Mouse (Mus musculus) frontal cortex, postnatal 10 days (tissue): ENCODE measurements at regions not wholly inside any gene's neighbourhood (a gene's known extent, or its start where the extent isn't known, plus 50 kb on each side); places are given as distances from the start of the nearest gene placed in this dataset.
A peak's percentile ranks its signal among the peaks of the same experiment; 100 is the strongest.

ENCODE experiments used
- DNase-seq, 2 experiments: peaks; one replicate each; pipeline ENCODE4 v3.0.0; 2022; ENCODE audit warnings: low spot score in 2 of 2, mixed read lengths in 1 of 2

DNA sequence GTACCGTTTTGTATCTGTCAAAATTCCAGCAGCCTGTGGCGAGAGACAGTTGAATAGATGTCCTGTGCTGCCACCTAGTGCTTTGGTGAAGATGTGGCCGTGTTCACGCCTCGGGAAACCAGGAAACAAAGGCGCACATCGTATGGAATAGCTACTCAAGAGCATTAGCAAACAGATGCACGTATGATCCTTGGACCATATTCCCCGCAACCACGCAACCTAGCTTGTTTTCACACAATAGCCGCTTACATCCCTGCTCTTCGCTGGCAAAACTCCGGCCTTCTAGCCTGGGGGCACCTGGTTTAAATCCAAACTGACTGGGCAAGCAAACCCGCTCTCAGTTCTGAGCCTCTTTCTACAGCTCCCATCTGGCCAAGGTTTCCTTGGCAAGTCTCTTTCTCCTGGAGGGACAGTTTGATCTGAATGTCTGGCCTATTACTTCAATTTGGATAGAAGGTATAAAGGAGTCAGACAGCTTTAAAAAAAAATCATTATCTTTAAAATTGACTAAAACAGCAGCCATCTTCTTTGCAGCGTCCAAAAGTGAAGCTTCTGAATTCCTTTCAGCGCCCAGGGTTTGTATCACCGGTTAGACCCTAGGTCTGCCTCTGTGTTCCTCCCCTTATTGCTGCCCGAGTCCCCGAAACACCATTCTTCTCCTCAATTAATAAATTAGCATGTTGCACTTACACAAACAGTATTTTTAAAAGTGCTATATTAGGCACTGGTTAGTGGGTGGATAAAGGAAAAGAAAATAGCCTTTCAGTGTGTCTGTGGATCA lies 295.0 kb upstream of the Prkd1 start:
- DNase-seq, result peak; percentile 65 to 74

DNA sequence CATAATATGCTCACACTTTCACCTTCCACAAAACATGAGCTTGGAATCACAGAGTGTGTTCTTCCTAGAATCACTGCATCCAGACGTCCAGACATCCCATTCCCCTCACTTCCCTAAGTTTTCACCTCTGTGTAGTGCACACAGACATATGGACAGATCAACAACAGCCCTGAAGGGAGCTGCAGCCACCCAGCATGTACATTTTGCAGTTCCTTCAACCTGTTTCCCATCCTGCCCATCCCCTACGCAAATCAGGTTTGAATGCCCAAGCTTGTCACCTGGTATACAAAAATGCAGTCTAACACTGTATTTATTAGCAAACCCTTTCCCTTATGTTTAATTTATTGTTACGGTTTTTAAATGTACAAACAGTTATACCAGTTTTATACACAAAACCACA lies 294.4 kb upstream of the Prkd1 start:
- no peak for DNase-seq

DNA sequence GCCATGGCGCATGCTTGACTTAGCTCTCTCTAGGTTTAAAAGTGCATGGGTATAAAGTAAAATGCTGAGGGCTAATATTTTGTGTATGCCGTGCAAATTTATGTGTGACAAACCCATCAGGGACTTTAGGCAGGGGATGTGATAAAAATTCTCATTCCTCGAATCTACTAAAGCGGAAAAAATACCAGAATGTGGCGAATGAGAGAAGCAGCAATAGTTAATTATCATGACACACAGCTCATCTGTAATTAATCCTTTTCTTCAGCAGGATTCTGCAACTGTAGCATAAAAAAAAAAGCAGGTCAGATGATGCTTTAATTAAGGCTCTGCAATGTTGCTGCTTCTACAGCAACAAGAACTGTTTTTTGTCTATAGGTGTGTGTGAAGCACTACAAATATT lies 286.6 kb upstream of the Prkd1 start:
- DNase-seq, result no peak

DNA sequence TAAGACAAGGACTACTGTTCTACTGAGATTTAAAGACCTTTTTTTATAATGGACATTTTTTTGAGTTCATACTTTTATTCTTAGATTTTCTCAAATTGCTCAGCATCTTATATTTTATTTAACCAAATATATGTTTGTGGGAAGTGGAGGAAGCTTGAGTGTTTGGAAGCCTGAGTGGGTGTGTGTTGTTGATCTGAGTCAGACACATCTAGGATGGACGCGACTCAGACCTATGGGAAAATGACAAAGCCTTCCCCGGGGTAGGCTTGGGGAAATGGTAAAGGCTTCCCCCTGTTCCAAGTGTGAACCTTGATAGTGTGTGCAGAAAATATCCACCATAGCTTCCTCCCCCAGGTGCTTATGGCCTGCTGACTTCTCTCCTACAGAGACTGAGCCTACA lies 283.6 kb upstream of the Prkd1 start:
- DNase-seq, result no peak

DNA sequence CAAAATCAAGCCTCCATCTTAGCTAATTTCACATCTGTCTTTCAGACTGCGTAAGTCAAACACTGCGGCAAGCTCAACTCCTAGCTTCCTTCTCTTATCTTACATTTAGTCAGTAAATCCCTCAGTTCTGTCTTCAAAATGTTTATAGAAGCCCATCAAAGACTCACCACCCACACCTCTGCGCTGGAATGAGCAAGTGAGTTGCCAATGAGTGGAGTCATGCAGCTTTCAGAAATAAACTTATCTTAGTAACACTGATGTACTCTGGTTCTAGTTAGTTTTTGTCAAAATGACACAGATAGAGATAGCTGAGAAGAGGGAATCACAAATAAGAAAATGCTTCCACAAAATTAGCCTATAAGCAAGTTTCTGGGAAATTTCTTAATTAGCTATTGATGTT lies 280.7 kb upstream of the Prkd1 start:
- DNase-seq, result no peak

DNA sequence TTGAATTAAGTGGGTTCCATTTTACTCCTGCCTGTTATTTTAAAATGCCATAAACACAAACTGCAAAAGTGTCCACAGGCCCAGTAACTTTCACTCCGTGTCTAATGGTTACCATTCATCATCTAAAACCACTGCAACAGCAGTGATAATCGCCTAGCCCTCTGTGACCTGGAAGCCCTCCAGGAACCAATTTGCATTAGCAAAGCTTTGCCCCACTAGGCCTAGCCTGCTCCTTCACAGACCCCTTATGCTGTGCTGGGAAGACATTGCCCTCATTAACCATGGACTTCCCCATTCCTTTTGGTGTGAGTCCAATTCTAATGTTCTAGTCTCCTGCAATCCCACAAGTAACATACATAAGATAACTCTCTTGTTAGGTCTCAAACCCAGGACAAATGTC lies 277.3 kb upstream of the Prkd1 start:
- DNase-seq, result no peak

DNA sequence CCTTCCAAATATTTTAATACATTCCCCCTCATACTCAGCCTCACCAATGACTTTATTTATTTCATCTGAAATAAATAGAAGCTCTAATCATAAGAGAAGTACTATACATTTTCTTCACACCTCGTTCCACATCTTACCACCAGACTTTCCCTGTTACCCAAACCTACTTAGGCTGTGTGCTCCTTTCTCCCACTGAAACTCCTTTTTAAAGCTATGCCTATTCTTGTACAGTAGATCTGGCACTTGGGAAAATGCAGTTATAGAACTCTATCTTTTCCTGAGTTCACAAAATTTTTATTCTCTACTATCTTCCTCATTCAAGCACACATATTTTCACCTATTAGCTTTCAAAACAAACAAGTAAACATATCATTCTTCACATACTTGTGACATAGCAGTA lies 272.8 kb upstream of the Prkd1 start:
- no peak for DNase-seq

DNA sequence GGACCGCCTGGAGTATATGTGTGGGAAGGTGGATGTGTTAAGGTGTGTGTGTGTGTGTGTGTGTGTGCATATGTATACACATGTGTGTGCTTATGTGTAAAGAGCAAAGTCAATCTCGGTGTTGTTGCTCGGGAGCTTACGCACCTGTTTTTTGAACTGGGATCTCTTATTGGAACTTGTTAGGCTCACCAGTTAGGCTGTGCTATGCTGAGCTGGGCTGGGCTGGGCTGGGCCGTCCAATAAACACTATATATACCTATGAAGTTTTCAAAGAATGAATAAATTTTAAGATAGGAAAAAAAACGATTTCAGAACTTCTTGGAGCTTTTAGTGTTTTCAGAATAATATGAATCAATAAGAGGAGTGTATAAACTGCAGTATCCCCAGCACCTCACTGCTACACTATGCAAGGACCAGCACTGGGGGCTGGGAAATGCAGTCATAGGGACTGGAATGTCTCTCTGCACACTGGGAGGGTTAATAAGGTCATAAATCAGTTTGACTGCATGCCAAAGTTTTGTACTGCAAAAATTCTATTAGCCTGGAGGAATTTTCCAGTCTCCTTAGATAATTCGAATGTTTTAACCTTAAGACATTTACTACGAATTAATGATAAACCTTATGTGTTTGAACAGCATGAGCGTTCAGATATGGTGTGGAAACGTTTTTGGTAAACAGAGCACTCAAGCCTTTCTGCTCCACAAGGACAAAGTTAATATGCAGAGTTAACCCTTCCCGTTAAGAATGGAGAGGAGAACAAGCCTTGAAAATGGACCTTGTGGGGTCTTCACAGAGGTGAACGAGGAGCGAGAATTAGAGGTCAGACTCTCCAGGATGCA lies 250.9 kb upstream of the Prkd1 start:
- DNase-seq, result no peak

DNA sequence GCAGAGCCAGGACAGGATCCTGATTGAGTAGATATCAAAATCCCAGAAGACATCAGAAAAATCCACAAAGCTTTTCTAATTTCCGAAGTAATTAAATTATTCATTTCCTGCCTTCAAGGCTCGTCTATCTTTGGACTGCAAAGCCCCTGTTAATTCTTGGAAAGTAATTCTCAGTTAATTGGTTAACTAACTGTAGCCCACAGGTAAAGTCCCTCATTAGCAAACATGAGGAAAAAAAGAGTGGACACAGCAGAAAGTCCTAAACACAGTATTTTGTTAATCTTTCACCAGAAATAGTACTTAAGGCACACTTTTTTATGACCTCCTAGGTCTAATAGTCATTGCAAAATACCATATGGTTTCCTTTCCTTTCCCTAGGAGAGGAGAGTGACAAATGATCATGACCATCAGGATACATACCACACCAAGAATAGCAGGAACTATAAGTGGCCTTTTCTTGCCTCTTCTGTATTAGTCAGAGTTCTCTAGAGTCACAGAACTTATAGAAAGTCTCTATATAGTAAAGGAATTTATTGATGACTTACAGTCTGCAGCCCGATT lies 248.8 kb upstream of the Prkd1 start:
- no peak for DNase-seq

DNA sequence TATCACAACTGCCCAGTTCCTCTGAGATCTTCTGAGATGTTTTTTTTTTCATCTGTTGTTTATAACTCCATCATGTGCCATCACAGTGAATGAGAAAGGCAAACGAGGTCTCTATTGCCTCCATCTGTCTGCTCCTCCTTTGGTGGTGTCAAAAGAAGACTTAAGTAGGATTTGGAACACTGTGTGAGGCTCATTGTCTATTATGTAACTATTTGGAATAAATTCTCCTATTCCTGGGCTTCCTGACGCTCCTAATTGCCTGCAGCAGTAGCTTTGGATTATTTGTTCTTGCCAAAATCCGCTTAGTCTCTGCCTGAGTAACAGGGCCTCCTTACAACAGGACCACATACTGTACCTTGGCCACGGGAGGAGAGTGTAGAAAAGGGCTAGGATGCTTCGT lies 244.7 kb upstream of the Prkd1 start:
- DNase-seq, result no peak

DNA sequence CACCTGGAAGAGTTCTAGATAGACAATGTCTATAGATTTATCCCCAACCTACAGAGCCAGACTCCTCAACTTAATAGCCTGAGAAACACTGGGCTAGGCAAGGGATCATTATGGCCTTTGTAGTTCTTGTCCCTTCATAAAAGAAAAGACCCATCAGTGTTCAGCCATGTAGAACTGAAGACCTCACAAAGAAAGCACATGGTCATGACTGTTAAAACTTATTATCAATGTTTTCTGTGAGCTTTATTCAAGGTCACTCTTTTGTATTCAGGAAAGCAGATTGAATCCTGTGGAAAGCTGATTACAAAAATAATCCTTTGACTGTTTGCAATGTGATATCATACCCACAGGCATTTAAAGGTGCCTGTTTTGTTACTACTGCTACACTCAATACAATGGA lies 226.9 kb upstream of the Prkd1 start:
- no peak for DNase-seq

DNA sequence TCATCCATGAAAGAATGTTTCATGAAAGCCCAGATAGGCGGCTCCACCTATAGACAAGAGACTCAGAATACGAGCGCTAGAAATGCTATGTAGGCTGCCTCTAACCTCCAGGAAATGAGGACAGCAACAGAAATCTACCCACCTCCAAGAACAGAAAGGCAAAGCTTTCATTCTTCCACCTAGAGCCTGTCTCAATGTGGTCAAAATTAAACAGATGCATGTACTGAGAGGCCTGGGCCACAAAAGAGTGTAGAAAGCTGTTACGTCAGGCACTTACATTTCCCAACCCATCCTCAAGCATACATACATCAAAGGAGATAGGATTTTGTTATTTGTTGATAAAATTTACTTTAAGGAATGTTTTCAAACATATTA lies 225.1 kb upstream of the Prkd1 start:
- no peak for DNase-seq

DNA sequence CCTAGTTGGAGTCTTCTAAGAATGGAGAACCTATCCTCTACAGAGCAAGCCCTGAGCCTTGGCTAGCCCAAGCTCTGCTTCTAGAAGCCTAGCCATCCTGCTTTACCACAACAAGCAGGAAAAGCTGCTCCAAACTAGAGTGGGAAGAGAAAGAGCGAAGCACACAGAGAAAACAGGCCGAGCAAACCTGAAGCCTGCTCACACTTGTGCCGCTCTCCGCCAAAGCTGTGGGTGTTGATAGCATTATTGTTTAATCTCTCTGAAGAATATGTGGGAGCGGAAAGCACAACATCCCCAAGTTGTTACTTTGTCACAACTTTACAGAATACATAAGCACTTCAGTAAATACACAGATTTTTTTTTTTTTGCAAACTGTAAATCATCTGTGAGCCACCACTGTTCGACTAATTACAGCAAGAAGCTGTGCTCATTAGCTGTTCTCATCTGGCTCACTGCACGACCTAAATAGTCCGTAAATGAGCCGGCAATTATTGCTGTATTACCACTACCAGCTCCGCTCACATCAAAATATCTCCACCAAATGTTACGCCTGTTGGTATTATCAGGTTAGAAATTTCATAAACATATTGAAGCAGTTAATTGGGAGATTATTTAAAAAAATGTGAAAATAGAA lies 224.6 kb upstream of the Prkd1 start:
- no peak for DNase-seq

DNA sequence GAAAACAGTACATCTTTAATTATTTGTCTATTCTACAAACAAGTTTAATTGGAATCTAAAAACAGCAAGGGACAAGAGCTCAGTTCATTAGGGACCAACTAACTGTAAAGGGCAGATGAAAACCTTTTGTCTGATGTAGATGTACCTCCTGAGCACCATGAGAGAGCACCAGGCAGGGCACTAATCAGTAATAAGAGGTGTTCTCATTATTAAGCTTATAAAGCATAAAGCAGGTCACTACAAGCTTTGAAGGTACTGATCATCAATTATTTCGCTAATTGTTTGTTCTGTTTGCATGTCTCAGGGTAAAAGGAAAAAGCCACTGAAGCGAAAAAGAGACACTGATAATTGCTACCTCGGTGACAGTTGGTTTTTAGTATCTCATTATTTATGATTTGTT lies 202.7 kb upstream of the Prkd1 start:
- DNase-seq, result no peak

DNA sequence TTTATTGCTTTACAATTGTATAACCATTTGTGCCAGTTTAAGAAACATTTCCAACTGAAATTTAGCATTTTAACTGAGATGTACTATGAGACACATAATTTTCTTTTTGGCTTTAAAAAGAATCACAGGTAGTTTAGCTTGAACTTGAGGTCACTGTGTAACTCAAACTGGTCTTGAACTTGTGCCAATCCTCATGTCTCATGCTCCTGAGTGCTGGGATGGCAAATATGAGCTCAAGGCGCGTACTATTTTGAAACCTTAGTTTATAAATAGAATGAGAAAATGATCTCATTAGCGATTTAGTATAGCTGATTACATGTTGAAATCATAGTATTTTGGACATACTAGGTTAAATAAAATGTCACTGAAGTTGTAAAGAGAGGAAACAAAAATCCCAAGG lies 199.1 kb upstream of the Prkd1 start:
- no peak for DNase-seq

DNA sequence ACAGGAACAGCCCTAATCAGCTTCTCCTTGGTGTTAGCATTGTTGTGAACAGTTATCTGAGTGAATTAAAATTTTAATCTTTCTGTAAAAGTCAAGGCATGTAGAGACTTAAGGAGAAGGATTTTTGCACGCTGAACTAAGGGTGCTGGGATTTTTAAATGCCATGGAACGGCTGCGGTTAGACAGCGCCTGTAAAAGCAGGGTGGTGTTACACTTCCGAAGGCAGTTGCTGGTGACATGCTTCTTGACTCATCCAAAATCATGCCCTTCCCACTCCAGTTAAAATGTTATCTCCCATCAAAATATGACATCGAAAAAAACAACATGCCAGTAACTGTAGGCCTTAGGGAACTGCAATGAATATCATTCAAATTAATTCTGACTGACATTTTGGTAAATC lies 193.8 kb upstream of the Prkd1 start:
- DNase-seq, result no peak

DNA sequence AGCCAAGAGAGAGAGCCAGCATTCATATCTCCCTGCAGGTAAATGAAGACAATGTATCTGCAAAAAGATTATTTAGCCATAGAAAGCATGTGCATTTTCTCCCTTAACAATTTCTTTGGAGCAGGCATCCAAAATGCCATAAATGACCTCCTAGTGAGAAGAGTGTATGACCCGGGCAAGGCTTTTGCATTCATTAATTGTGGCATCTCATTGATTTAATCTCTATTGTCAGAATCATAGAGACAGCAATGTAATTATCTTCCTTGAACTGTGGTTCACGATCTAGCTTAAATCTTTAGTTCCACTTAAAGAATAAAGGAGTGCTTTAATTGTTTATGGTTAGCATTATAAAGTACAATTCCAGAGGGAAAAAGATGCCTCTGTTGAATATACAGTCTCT lies 190.5 kb upstream of the Prkd1 start:
- DNase-seq, result no peak

DNA sequence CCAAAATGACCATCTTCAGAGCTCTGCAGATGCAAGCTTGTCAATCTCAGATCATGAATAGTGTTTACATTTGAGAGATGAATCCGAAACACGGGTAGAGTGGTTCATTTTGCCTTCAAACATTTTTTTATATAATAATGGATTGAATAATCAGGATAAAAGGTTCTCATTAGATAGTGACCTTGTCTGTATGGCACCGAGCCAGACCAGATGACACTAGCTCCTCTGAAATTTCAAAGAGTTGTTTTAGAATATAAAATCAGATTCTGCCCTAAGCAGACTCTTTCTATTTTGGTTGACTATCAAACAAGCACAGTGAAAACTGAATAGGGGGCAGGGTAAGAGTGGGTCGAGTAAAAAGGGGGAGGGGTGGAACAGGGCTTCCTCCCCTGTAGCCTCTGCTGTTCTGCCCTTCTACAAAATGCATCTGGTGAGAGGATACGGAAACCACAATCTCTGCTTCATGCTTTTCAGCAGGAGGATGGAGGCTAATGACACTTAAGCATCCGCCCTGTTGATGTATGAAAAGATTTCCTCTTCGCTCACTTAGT lies 159.9 kb upstream of the Prkd1 start:
- DNase-seq, result no peak

DNA sequence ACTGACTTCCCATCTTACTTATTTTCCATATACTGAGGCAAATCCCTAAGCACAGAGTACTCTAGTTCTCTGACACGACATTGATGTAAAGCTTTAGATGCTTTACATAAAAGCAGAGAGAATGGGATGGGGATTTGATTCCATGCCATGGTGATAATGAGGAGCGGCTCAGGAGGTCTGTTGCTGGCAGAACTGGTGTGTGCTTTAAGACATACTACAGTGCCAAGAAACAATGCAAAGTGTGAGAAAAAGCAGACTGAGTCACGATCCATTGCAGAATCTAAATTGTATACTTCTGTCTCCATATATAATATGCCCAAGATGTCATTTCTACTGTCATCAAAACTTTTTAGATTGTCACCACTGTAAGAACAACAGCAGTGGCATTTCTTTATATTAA lies 155.5 kb upstream of the Prkd1 start:
- no peak for DNase-seq

DNA sequence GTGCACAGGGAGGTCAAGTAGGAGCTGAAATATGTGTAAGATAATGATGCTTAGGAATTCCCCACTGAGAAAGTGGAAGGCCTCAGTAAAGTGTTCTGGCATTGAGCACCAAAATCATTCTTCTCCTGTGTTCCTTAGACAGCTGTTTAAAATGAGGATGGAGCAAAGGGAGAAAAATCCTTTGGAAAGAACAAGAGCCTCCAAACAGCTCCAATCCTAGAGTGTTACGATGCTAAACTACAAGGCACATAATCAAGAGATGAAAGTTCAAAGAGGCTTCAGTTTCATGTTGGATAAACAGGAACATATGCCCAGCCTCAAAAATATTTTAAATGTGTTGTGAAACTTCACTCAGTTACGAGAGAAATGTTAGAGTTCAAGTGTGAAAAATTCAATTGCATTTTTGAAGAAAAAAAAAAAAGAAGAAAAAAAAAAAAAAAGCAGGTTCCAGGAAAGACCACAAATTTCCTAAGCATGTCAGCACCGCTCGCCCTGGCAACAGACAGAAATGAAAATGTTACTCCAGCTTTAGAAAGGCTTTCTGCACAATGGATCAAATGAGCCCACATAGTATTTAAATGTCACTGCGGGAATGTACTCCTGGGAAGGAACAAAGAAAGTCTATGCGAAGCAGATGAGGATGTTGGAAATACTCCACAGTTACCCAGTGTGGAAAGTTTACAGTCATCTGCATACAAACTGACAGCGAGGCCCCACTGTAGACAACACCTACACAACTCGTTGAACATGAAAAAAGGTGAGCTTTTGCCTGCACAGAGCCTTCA lies 116.5 kb upstream of the Prkd1 start:
- no peak for DNase-seq

DNA sequence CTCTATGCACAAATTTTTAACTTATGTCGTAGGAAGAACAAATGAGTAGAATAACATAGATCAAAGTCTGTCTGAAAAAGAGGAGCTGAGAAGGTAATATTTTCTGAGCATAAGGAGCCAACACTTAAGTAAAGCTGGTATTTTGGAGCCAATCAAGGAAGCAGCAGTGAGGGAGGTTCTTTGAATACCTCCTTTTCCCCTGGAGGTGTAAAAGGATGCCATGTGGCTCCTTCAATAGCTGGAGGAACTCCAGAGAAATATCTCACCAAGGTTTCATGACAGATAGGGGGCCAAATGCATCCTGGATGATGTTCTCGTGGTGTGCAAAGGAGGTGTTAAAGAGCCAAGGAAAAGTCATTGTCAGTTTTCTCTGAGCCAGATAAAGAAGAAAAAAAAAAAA lies 115.6 kb upstream of the Prkd1 start:
- DNase-seq, result no peak

DNA sequence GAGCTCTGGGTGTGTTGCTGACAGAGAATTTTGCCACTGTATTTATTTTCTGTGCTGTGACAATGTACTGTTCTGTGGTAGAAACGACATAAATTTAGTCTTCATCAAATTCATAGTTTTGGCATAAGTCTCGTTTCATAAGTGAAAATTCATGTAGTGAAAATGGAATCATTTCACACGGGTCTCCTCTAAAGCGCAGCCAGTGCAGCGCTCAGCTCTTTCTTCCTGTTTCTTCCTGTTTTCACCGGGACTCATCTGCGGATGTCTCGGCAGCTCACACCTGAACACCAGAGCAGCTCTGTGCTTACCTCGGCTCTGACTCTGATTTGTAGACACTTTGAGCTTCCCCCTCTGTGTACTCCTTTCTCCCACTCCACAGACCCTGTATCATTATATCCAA lies 85.2 kb upstream of the Prkd1 start:
- DNase-seq, result no peak
